Mouse (Mus musculus) forebrain, embryonic 11.5 days (tissue): ENCODE results near the gene Ly6g5c. TPM values are rescaled to one million over a fixed set of nuclear protein-coding genes. Genes with fewer than 3 reads are reported as not detected.

ENCODE experiments used
- ATAC-seq: fragments of 200-750 bp; cut with Nextera tagmentation; replicated peaks from 2 replicates; pipeline ENCODE4 v1.8.0; 2017; ENCODE audit warnings: moderate TSS enrichment; ENCODE audit not compliant: low FRiP score
- DNase-seq: peaks from one replicate; pipeline ENCODE4 v3.0.0-alpha.2; 2017; ENCODE audit warnings: low spot score
- H3K27ac ChIP-seq: fragments of 300-500 bp; sonication (generic); 2 replicates; pipeline ENCODE4 v1.5.1; 2014; ENCODE audit warnings: low read depth, low read length
- H3K27me3 ChIP-seq: fragments of 300-500 bp; sonication (generic); 2 replicates; pipeline ENCODE4 v1.6.1; 2014; ENCODE audit warnings: mild to moderate bottlenecking, low read length, mixed read lengths; ENCODE audit not compliant: control insufficient read depth, insufficient read depth
- H3K36me3 ChIP-seq: fragments of 300-500 bp; sonication (generic); 2 replicates; pipeline ENCODE4 v1.6.1; 2014; ENCODE audit warnings: mild to moderate bottlenecking, low read length, moderate library complexity, mixed read lengths; ENCODE audit not compliant: control insufficient read depth, insufficient read depth
- H3K4me1 ChIP-seq: fragments of 300-500 bp; sonication (generic); replicated peaks from 2 replicates; pipeline ENCODE4 v1.6.1; 2014; ENCODE audit warnings: low read length, mixed read lengths; ENCODE audit not compliant: control insufficient read depth, insufficient read depth
- H3K4me2 ChIP-seq: fragments of 300-500 bp; sonication (generic); 2 replicates; pipeline ENCODE4 v1.6.1; 2014; ENCODE audit warnings: low read depth, mild to moderate bottlenecking, low read length, moderate library complexity, mixed read lengths; ENCODE audit not compliant: severe bottlenecking
- H3K4me3 ChIP-seq: fragments of 300-500 bp; sonication (generic); 2 replicates; pipeline ENCODE4 v1.5.1; 2014; ENCODE audit warnings: low read depth, low read length
- H3K9ac ChIP-seq: fragments of 300-500 bp; sonication (generic); 2 replicates; pipeline ENCODE4 v1.6.1; 2014; ENCODE audit warnings: low read length
- H3K9me3 ChIP-seq: fragments of 300-500 bp; sonication (generic); 2 replicates; pipeline ENCODE4 v1.6.1; 2016; ENCODE audit warnings: low read length, mixed read lengths; ENCODE audit not compliant: control insufficient read depth
- WGBS: fragments of 180-500 bp; shearing (Covaris S2); extraction: QIAGEN DNeasy Blood & Tissue Kit; methylation state at CpG from one replicate; pipeline ENCODE4 v1.1.7; 2014; 5-methylcytosine and 5-hydroxymethylcytosine counted together
- polyA plus RNA-seq: library from polyadenylated mRNA; unstranded; fragments of >200 nt; fragmentation: Nextera tagmentation; extraction: Ambion mirVana; gene quantifications from 2 replicates; pipeline ENCODE4 v1.2.1, GENCODE M21; 2014

Ly6g5c gene
- polyA plus RNA-seq, 1 experiment from 2014 or later, result not detected

DNA sequence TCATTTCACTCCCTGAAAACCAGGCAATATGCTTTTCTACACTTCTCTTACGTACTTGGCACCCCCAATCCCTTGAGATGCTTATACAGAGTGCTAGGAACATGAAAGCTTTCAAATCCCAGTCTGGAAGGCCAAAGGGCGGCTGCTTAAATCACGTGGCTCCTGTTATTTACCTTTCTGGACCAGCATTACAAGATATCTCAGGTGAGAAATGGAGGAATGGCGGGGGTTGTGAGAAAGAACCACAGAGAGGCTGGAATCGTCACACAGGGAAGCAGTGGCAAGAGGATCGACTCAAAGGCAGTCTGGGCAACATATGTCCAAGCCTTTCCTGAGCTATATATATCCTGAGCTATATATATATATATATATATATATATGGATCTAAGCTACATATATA, 17.5 kb downstream of the Ly6g5c start:
- Histone ChIP-seq H3K9ac (peak overlapping the region; percentile 84; the same call in 1 of the 2 replicates), H3K4me1 (peaks cover 11% of the 10 kb centered on the region; the same call in 1 of the 2 replicates), H3K4me2 (peak overlapping the region; percentile 83), H3K4me3 (peak overlapping the region; percentile 65), H3K27ac (0 out of 2 replicates have a peak overlapping the region, but pooled peaks have one; percentile 37), H3K27me3 (no peaks in the 10 kb centered on the region), H3K36me3 (no peaks in the 10 kb centered on the region), H3K9me3 (no peaks in the 10 kb centered on the region)
- 36% methylated on average over 6 of the region's 6 CpGs for WGBS
- no peak for ATAC-seq
- DNase-seq, result no peak

DNA sequence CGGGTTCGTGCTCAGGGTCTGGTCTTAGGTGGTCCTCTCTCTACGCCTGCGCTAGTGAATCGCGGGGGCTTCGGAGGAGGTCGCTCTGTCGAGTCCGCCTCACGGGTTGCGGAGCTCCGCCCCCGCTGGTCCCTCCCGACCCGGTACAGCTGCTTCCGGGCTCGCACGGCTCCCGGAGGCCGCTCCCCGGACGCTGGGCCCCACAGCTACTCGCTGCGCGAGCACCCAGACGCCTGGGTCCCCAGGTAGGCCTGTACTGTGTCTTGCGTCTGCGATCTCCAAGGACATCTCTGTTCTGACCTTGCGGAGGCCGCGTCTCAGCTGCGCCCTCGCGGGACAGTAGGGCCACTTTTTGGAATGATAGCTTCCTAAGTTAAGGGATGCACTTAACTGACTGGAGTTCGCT, 18.1 kb downstream of the Ly6g5c start, which contains the start of gene D17H6S53E:
Gene D17H6S53E (plus strand): TSS at position 168 of the 406 bp plus-strand sequence.
- H3K27ac ChIP-seq, result 0 out of 2 replicates have a peak within 1 kb of the TSS, but pooled peaks have one; percentile 37
- ATAC-seq, result peak; percentile 25; the same call in 1 of the 2 replicates

DNA sequence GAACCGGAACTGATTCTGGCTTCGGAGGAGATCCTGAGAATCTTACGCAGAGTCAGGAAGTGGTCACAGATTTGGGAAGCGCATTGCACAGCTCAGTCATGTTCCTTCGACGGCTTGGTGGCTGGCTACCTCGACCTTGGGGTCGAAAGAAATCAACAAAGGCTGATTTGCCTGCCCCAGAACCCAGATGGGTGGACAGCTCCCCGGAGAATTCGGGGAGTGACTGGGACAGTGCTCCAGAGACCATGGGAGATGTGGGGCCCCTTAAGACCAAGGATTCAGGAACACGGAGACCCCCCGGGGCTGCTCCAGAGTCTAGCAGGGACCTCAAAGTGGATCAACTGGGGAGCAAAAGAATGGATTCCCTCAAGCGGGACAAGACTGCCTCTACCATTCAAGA, 18.9 kb downstream of the Ly6g5c start:
- H3K27me3 ChIP-seq, result no peaks in the 10 kb centered on the region
- no peaks in the 10 kb centered on the region for H3K36me3 ChIP-seq
- H3K4me1 ChIP-seq, result peaks cover 10% of the 10 kb centered on the region; the same call in 1 of the 2 replicates
- H3K9ac ChIP-seq, result peak overlapping the region; percentile 84
- H3K9me3 ChIP-seq, result no peaks in the 10 kb centered on the region
- ATAC-seq (no peak), DNase-seq (no peak)
- peak overlapping the region; percentile 83 for H3K4me2 ChIP-seq
- 73% methylated on average over 13 of the region's 13 CpGs for WGBS
- H3K4me3 ChIP-seq, result peak overlapping the region; percentile 65
- no peak overlapping the region for H3K27ac ChIP-seq

More for the DNA sequence above, 18.1 kb downstream of the Ly6g5c start, which contains the start of gene D17H6S53E:
- under 1% methylated on average over 36 of the region's 36 CpGs for WGBS
- peak within 1 kb of the TSS; percentile 83 for H3K4me2 ChIP-seq
- H3K36me3 ChIP-seq, result no peaks in the 10 kb centered on the region
- no peaks in the 10 kb centered on the region for H3K9me3 ChIP-seq
- H3K9ac ChIP-seq, result peak within 1 kb of the TSS; percentile 84
- no peaks in the 10 kb centered on the region for H3K27me3 ChIP-seq
- DNase-seq, result peak; percentile 83
- peak within 1 kb of the TSS; percentile 65 for H3K4me3 ChIP-seq
- H3K4me1 ChIP-seq, result peaks cover 11% of the 10 kb centered on the region; the same call in 1 of the 2 replicates

DNA sequence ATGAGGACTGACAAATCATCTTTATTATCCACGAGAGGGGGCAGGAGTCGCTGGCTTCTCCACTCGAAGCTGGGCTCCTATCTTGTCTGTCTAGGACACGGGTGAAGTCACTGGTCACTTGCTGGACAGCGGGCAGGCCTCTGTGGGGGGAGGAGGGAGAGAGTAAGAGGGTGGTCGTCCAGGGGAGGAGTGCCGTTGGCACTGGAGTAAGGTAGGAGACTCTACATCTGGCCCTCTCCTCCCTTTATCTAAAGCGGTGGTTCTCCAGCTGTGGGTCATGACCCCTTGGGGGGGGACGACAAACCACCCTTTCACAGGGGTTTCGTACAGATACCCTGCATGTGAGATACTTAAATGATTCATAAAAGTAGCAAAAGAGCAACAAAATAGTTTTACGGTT, 20.9 kb downstream of the Ly6g5c start:
- DNase-seq (no peak), ATAC-seq (no peak)
- no peaks in the 10 kb centered on the region for H3K9me3 ChIP-seq
- no peak overlapping the region for H3K27ac ChIP-seq
- no peak overlapping the region for H3K4me3 ChIP-seq
- H3K4me1 ChIP-seq, result peaks cover 7% of the 10 kb centered on the region; the same call in 1 of the 2 replicates
- H3K4me2 ChIP-seq, result no peak overlapping the region
- 74% methylated on average over 11 of the region's 11 CpGs for WGBS
- H3K9ac ChIP-seq, result no peak overlapping the region
- no peaks in the 10 kb centered on the region for H3K27me3 ChIP-seq
- no peaks in the 10 kb centered on the region for H3K36me3 ChIP-seq

DNA sequence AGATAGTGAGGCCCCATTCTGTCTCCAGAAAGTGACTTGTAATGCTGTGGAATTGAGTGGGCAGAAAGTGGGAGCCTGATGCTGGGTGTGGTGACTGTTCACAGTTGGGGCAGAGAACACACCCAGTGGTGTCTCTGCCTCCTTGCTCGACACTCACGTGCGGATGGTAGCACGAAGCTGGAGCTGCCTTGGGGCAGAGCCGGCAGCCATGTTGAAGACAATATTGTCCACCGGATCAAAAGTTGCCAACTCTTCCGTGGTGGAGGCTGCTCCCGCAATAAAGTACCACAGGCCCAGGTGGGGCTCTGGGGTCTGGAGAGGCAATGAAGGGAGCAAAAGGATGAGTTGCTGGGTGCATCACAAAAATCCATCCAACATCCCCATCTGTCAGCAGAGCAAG, 23.0 kb downstream of the Ly6g5c start:
- Histone ChIP-seq H3K9ac (no peak overlapping the region), H3K4me3 (no peak overlapping the region), H3K27ac (no peak overlapping the region), H3K9me3 (no peaks in the 10 kb centered on the region), H3K4me1 (peaks cover 7% of the 10 kb centered on the region; the same call in 1 of the 2 replicates), H3K27me3 (no peaks in the 10 kb centered on the region), H3K36me3 (no peaks in the 10 kb centered on the region), H3K4me2 (no peak overlapping the region)
- no peak for ATAC-seq
- DNase-seq, result no peak
- 90% methylated on average over 8 of the region's 8 CpGs for WGBS

DNA sequence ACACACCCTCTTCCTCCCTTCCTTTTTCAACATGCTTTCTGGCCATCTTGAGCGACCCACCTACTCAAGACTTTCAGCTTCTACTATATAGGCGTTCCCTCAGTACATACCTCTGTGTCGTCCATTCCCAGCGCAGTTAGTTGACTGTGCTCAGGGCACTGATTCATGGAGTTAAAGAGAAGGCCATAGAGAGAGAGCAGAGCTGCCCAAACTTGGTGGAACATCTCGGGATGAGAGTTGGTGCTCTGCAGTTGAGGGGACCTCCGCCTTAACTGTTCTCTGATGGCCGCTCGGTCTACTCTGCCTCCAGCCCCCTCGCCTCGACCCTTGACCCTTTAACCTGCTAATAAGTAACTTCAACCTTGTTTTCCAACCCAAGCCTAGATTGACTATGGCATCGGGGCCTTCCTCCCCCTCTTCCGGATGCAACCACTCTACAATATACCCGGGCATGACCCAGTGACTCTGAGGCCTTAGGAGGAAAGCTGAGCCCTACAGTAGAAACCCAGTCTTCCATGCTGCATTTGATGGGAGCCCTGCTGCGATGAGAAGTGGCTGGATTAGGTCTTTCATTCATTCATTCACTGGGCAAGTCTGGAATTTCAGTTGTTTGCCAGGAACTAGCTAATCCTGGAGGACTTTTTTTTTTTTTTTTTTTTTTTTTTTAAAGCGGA, 23.6 kb downstream of the Ly6g5c start, which contains the start of gene Apom:
Gene Apom (minus strand): TSS at position 551 of the 674 bp plus-strand sequence.
- Histone ChIP-seq H3K4me3 (no peak within 1 kb of the TSS), H3K36me3 (no peaks in the 10 kb centered on the region), H3K4me2 (no peak within 1 kb of the TSS), H3K9me3 (no peaks in the 10 kb centered on the region), H3K4me1 (peaks cover 7% of the 10 kb centered on the region), H3K27ac (no peak within 1 kb of the TSS), H3K27me3 (no peaks in the 10 kb centered on the region), H3K9ac (no peak within 1 kb of the TSS)
- ATAC-seq (no peak), DNase-seq (no peak)
- WGBS, result 83% methylated on average over 15 of the region's 15 CpGs

DNA sequence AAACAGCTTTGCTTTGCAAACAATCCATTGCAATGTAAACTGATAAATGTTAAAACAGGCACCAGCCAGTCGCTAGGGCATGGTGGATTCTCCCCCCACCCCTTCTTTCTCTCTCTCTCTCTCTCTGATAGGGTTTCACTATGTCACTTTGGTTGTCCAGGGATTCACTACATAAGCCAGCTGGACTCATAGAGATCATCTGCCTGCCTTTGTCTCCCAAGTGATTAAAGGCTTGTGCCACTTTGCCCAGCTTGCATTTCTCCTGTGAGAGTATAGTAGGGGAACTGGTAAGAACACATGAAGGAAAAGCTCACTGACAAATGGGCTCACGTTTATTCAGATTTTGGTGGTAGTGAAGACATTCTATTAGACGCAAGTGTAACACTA, 24.1 kb downstream of the Ly6g5c start:
- Histone ChIP-seq H3K27ac (no peak overlapping the region), H3K9ac (no peak overlapping the region), H3K4me3 (no peak overlapping the region), H3K4me1 (peaks cover 3% of the 10 kb centered on the region), H3K4me2 (no peak overlapping the region), H3K27me3 (no peaks in the 10 kb centered on the region), H3K9me3 (no peaks in the 10 kb centered on the region), H3K36me3 (no peaks in the 10 kb centered on the region)
- no peak for ATAC-seq
- WGBS, result 79% methylated on average over 3 of the region's 3 CpGs
- DNase-seq, result no peak

DNA sequence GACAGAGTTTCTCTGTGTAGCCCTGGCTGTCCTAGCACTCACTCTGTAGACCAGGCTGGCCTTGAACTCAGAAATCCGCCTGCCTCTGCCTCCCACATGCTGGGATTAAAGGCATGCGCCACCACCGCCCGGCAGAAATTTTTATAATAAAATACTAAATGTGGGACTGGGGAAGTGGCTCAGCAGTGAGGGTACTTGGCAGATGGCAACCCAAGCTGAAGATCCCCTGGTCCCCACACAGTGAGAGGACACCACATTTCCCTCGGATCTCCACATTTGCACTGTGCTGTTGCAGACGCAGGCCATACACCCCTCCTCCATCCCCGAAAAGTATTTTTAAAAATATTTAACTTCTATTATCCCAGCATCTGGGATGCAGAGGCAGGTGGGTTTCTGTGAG, 25.4 kb downstream of the Ly6g5c start:
- no peak for ATAC-seq
- Histone ChIP-seq H3K36me3 (0 out of 2 replicates have a peak, but pooled peaks cover 1% of the 10 kb centered on the region), H3K9ac (no peak overlapping the region), H3K27me3 (no peaks in the 10 kb centered on the region), H3K9me3 (no peaks in the 10 kb centered on the region), H3K27ac (no peak overlapping the region), H3K4me2 (no peak overlapping the region), H3K4me1 (peaks cover 3% of the 10 kb centered on the region), H3K4me3 (no peak overlapping the region)
- WGBS, result 96% methylated on average over 7 of the region's 7 CpGs
- DNase-seq, result no peak
